Mouse (Mus musculus) C2C12 (cell line): Measurements from ENCODE around the gene Plch1.

Source experiments
- CEBPB ChIP-seq: IDR thresholded peaks from one replicate; pipeline ENCODE4 v1.6.1; 2011; ENCODE audit warnings: low read depth, mild to moderate bottlenecking, control low read depth, moderate library complexity
- CTCF ChIP-seq: IDR thresholded peaks from one replicate; pipeline ENCODE4 v1.5.1; 2011; ENCODE audit not compliant: control insufficient read depth, insufficient read depth, insufficient read length
- USF1 ChIP-seq: IDR thresholded peaks from one replicate; pipeline ENCODE4 v1.6.1; 2011; ENCODE audit warnings: low read depth, mild to moderate bottlenecking, control low read depth, moderate library complexity

- TF ChIP-seq CTCF, result no peak
- TF ChIP-seq USF1, result no peak
- TF ChIP-seq CEBPB, result no peak
Observed at GRCm38 (mm10) chr3:63844141-63844540, 55.1 kb downstream of the Plch1 start.
